Comparison of ENCODE assay signal across 11 mouse cellular contexts in genomic region chr1:194624973-194625372, GRCm38 (mm10). TPM values are rescaled to one million over a fixed set of nuclear protein-coding genes. Genes with fewer than 3 reads are reported as not detected.
DNase-seq lines count a peak whose midpoint lies in the region; ATAC-seq lines count a peak whose summit lies in the region.
"Had no signal": no experiment of that assay in that cellular context is flagged by ENCODE, and none has a peak within 500 bp of the region (broad histone marks: within the 10 kb centered on the region; RNA-seq: fewer than 3 reads in every experiment).

No protein-coding gene starts in this region.

- H3K27me3 ChIP-seq in intestine, embryonic 14.5 days (replicated peaks; ENCODE audit: control insufficient read depth, insufficient read depth, low read length): no peaks in the 10 kb centered on the region
- no peaks in the 10 kb centered on the region for H3K27me3 ChIP-seq in intestine, embryonic 15.5 days (replicated peaks)
- no peaks in the 10 kb centered on the region for H3K27me3 ChIP-seq in embryonic facial prominence, embryonic 12.5 days

- H3K4me3 ChIP-seq in intestine, embryonic 14.5 days (ENCODE audit: low read depth, low read length): no peak overlapping the region
- no peak overlapping the region for H3K4me3 ChIP-seq in intestine, embryonic 15.5 days (replicated peaks)
- no peak overlapping the region for H3K4me3 ChIP-seq in embryonic facial prominence, embryonic 12.5 days

- no peak overlapping the region for H3K27ac ChIP-seq in intestine, embryonic 14.5 days (ENCODE audit: low read depth)
- H3K27ac ChIP-seq in intestine, embryonic 15.5 days: no peak overlapping the region
- H3K27ac ChIP-seq in embryonic facial prominence, embryonic 12.5 days: no peak overlapping the region

- WGBS in intestine, embryonic 14.5 days: 50% methylated on average over 4 of the region's 4 CpGs
- whole genome bisulfite sequencing in intestine, embryonic 15.5 days: 43% methylated on average over 4 of the region's 4 CpGs
- WGBS in embryonic facial prominence, embryonic 12.5 days: 68% methylated on average over 4 of the region's 4 CpGs

- no peak for ATAC-seq in intestine, embryonic 14.5 days (replicated peaks; ENCODE audit: low FRiP score, low TSS enrichment, low read depth)
- ATAC-seq in intestine, embryonic 15.5 days: no peak
- ATAC-seq in embryonic facial prominence, embryonic 12.5 days (ENCODE audit: insufficient number of reproducible peaks, insufficient read depth, low FRiP score, low TSS enrichment): no peak

- H3K36me3 ChIP-seq in intestine, embryonic 14.5 days (ENCODE audit: control insufficient read depth, insufficient read depth, low read length): no peaks in the 10 kb centered on the region
- no peaks in the 10 kb centered on the region for H3K36me3 ChIP-seq in intestine, embryonic 15.5 days
- no peaks in the 10 kb centered on the region for H3K36me3 ChIP-seq in embryonic facial prominence, embryonic 12.5 days

- peak overlapping the region; percentile 95 for H3K4me2 ChIP-seq in intestine, embryonic 14.5 days (ENCODE audit: low read length)
- H3K4me2 ChIP-seq in intestine, embryonic 15.5 days (replicated peaks): no peak overlapping the region
- peak overlapping the region; percentile 11; the same call in 1 of the 2 replicates for H3K4me2 ChIP-seq in embryonic facial prominence, embryonic 12.5 days (replicated peaks)
- H3K4me2 ChIP-seq: liver, embryonic 11.5 days had no signal

- H3K9ac ChIP-seq in intestine, embryonic 14.5 days (ENCODE audit: low read length): no peak overlapping the region
- H3K9ac ChIP-seq in intestine, embryonic 15.5 days: no peak overlapping the region
- no peak overlapping the region for H3K9ac ChIP-seq in embryonic facial prominence, embryonic 12.5 days

- H3K4me1 ChIP-seq in intestine, embryonic 14.5 days (replicated peaks; ENCODE audit: control insufficient read depth, insufficient read depth, low read length): peaks cover 39% of the 10 kb centered on the region
- H3K4me1 ChIP-seq in intestine, embryonic 15.5 days (replicated peaks): peaks cover 30% of the 10 kb centered on the region
- H3K4me1 ChIP-seq in embryonic facial prominence, embryonic 12.5 days: peaks cover 65% of the 10 kb centered on the region

- no peak for DNase-seq in intestine, embryonic 14.5 days (ENCODE audit: low spot score)
- peak; percentile 17 for DNase-seq in adrenal gland, postnatal 25 days
- peak; percentile 47 to 54 for DNase-seq in kidney, postnatal 36 days
- DNase-seq in left cerebral cortex, adult 9 months (ENCODE audit: low spot score in 2 of 2): no peak
- DNase-seq in spleen, adult 12 weeks (ENCODE audit: low spot score): no peak
- DNase-seq in spleen, postnatal 10 days (ENCODE audit: low spot score in 2 of 2): no peak
- DNase-seq: thymus, postnatal 4 days had no signal

- H3K9me3 ChIP-seq in intestine, embryonic 14.5 days (ENCODE audit: control insufficient read depth, low read length): no peaks in the 10 kb centered on the region
- H3K9me3 ChIP-seq in intestine, embryonic 15.5 days: no peaks in the 10 kb centered on the region
- H3K9me3 ChIP-seq in embryonic facial prominence, embryonic 12.5 days: no peaks in the 10 kb centered on the region

RNA-seq across cellular contexts. Expression of gene Plxna2, which starts 7.0 kb away (rescaled TPM):
- 8.4 and 8.9 TPM in 2 replicates for polyA plus RNA-seq in intestine, embryonic 14.5 days (2014; fragmentation: Nextera tagmentation; extraction: Ambion mirVana)
- polyA plus RNA-seq in intestine, embryonic 15.5 days (2015; fragmentation: Nextera tagmentation; extraction: Ambion mirVana): 5.6 and 5.9 TPM in 2 replicates
- total RNA-seq in adrenal gland, postnatal 25 days (2021): 9.0 and 10.5 TPM in 2 replicates
- 10.5 and 11.6 TPM in 2 replicates for polyA plus RNA-seq in embryonic facial prominence, embryonic 12.5 days (2016; fragmentation: Nextera tagmentation; extraction: Ambion mirVana)
- total RNA-seq: monocyte, adult 5-6 weeks had no signal

Comparison
In these comparisons a context has a peak if more than half of its experiments do, and no peak if none do; other contexts are left out.
1. DNase-seq: peak in adrenal gland, postnatal 25 days (single experiment) and kidney, postnatal 36 days (2 of 2); none in intestine, embryonic 14.5 days (single experiment), left cerebral cortex, adult 9 months (0 of 2), spleen, adult 12 weeks (single experiment) and spleen, postnatal 10 days (0 of 2).